Mouse (Mus musculus) CH12.LX (cell line): ENCODE results near the gene Gtpbp8. TPM values are rescaled to one million over a fixed set of nuclear protein-coding genes. Genes with fewer than 3 reads are reported as not detected.

Source experiments
- DNase-seq: peaks from one replicate; pipeline ENCODE4 v3.0.0-alpha.2; 2013; ENCODE audit errors: extremely low read depth
- H3K27ac ChIP-seq: 2 replicates; pipeline ENCODE4 v1.5.1; 2012; ENCODE audit warnings: low read depth, mild to moderate bottlenecking, control low read depth, moderate library complexity; ENCODE audit not compliant: insufficient read depth
- H3K27me3 ChIP-seq: replicated peaks from 2 replicates; pipeline ENCODE3; 2012; ENCODE audit warnings: inconsistent platforms
- H3K36me3 ChIP-seq, 2 experiments: replicated peaks in 1 of 2; 2 replicates each; pipeline versions ENCODE3 to v1.6.1; 2012; ENCODE audit warnings: inconsistent platforms in 1 of 2, low read length in 1 of 2, mild to moderate bottlenecking in 1 of 2, mixed read lengths in 1 of 2, moderate library complexity in 1 of 2; ENCODE audit not compliant: control insufficient read depth in 1 of 2, insufficient read depth in 1 of 2
- H3K4me1 ChIP-seq, 2 experiments: 2 replicates each; pipeline ENCODE4 v1.6.1; 2012; ENCODE audit warnings: inconsistent platforms in 1 of 2, moderate library complexity in 1 of 2; ENCODE audit not compliant: insufficient read depth in 2 of 2, control insufficient read depth in 1 of 2
- H3K4me2 ChIP-seq: 2 replicates; pipeline ENCODE4 v1.6.1; 2012; ENCODE audit warnings: low read depth, mild to moderate bottlenecking, control low read depth; ENCODE audit not compliant: poor library complexity, insufficient read depth, severe bottlenecking
- H3K4me3 ChIP-seq, 3 experiments: fragments of 150-350 bp in 1 of 3; sonication (generic) in 1 of 3; replicated peaks in 1 of 3; 2 replicates each; pipeline versions ENCODE3 to v1.5.1; 2011 to 2012; ENCODE audit warnings: low read depth in 2 of 3, low read length in 2 of 3, mild to moderate bottlenecking in 2 of 3, moderate library complexity in 2 of 3, control low read depth in 1 of 3, improper control_type of control experiment in 1 of 3, inconsistent platforms in 1 of 3, mixed read lengths in 1 of 3; ENCODE audit not compliant: poor library complexity in 1 of 3
- H3K79me2 ChIP-seq: replicated peaks from 2 replicates; pipeline ENCODE4 v1.6.1; 2012; ENCODE audit warnings: mild to moderate bottlenecking, moderate library complexity; ENCODE audit not compliant: control insufficient read depth, poor library complexity, insufficient read depth, severe bottlenecking; ENCODE audit errors: extremely low read depth
- H3K9ac ChIP-seq: 2 replicates; pipeline ENCODE4 v1.6.1; 2012; ENCODE audit warnings: low read depth, mild to moderate bottlenecking, control low read depth, moderate library complexity; ENCODE audit not compliant: insufficient read depth
- H3K9me3 ChIP-seq: replicated peaks from 2 replicates; pipeline ENCODE3; 2012; ENCODE audit warnings: low read length, inconsistent platforms, mixed read lengths
- JUND ChIP-seq: conservative IDR thresholded peaks from 2 replicates; pipeline ENCODE4 v1.6.1; 2011; ENCODE audit warnings: low read depth, low read length, improper control_type of control experiment
- MAFK ChIP-seq: IDR thresholded peaks from 2 replicates; pipeline ENCODE4 v1.6.1; 2011; ENCODE audit warnings: low read length, improper control_type of control experiment; ENCODE audit not compliant: insufficient replicate concordance
- MYC ChIP-seq: IDR thresholded peaks from 2 replicates; pipeline ENCODE4 v1.6.1; 2011; ENCODE audit warnings: low read depth, mild to moderate bottlenecking, improper control_type of control experiment, low read length
- PAX5 ChIP-seq: IDR thresholded peaks from 2 replicates; pipeline ENCODE4 v1.6.1; 2012; ENCODE audit warnings: low read length, inconsistent platforms, mixed read lengths
- SIN3A ChIP-seq: IDR thresholded peaks from 2 replicates; pipeline ENCODE4 v1.6.1; 2012; ENCODE audit warnings: low read length, improper control_type of control experiment, inconsistent platforms
- TCF12 ChIP-seq: IDR thresholded peaks from 2 replicates; pipeline ENCODE4 v1.6.1; 2014; ENCODE audit warnings: low read depth, mild to moderate bottlenecking, inconsistent platforms, low read length, improper control_type of control experiment
- ZMIZ1 ChIP-seq: IDR thresholded peaks from 2 replicates; pipeline ENCODE4 v1.6.1; 2012; ENCODE audit warnings: low read depth, mild to moderate bottlenecking, inconsistent platforms, low read length, improper control_type of control experiment
- ZNF384 ChIP-seq: IDR thresholded peaks from 2 replicates; pipeline ENCODE4 v1.6.1; 2012; ENCODE audit warnings: low read depth, low read length, improper control_type of control experiment, inconsistent platforms
- dilution Hi-C: fragments of 300-500 bp; cut with MboI; formaldehyde crosslinking; loops from 2 replicates; pipeline ENCODE4 v1.14.3; 2020; ENCODE audit warnings: low sequenced_read_pairs; ENCODE audit not compliant: extremely low pct_unique_long_range_greater_than_20kb, extremely low pct_ligation_motif_present
- in situ Hi-C: fragments of 300-500 bp; cut with MboI; formaldehyde crosslinking; loops from 3 replicates; pipeline ENCODE4 v1.14.3; 2019; ENCODE audit warnings: low sequenced_read_pairs, low pct_ligation_motif_present, low pct_unique_long_range_greater_than_20kb, mixed read lengths
- polyA plus RNA-seq: library from polyadenylated mRNA; unstranded; fragments of >175 nt; gene quantifications from 2 replicates; pipeline ENCODE4 v1.2.1, GENCODE M21; 2012; ENCODE audit warnings: low read depth; ENCODE audit not compliant: insufficient read length
- total RNA-seq, 2 experiments: library from RNA; depleted of rRNA; stranded (reverse); fragments of 300-350 nt in 1 of 2; fragments of >200 nt in 1 of 2; gene quantifications; 2 replicates each; pipeline ENCODE4 v1.2.3; 2012 to 2014

Gtpbp8 gene
- total and polyA plus RNA-seq, 3 experiments, result 20.9 to 38.8 (median 24.2) TPM

DNA sequence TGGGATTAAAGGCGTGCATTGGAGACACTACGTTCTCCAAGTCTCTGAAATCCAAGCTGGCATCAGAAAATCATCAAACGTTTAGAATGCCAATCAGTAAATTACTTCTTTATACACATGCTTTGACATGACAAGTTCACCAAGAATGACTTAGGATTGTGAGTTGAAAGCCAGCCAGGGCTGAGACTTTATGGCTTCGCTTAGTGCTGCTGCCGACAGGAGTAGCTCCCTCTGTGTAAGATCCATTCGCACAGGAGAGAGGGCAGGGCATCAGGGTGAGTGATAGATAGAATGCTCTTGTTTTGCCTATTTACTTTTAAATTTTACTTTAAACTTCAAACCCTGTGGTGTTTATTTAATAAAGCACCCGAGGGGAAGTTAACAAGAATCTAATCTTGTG lies 21.3 kb upstream of the Gtpbp8 start:
- H3K27me3 ChIP-seq, result no peaks in the 10 kb centered on the region
- H3K9me3 ChIP-seq, result no peaks in the 10 kb centered on the region
- in situ Hi-C loops (loop anchor here (5.0 kb wide), 3 partner anchors 200 to 320 kb away; no protein-coding TSS in a partner anchor), dilution Hi-C loops (no loop called here)
- peak overlapping the region in 1 of 3 experiments; percentile 2 for H3K4me3 ChIP-seq
- no peak for TF ChIP-seq JUND
- TF ChIP-seq ZMIZ1, result no peak
- no peak for TF ChIP-seq ZNF384
- no peak for TF ChIP-seq PAX5
- no peak for TF ChIP-seq MAFK
- TF ChIP-seq MYC, result no peak
- TF ChIP-seq TCF12, result no peak
- H3K4me2 ChIP-seq, result no peak overlapping the region
- DNase-seq, result no peak
- H3K4me1 ChIP-seq, result peaks cover 0 to 13% of the 10 kb centered on the region in 2 experiments; a peak in 2 of 4 replicates
- no peaks in the 10 kb centered on the region for H3K36me3 ChIP-seq
- H3K9ac ChIP-seq, result no peak overlapping the region
- no peak overlapping the region for H3K27ac ChIP-seq
- no peaks in the 10 kb centered on the region; the same call in 1 of the 2 replicates for H3K79me2 ChIP-seq

DNA sequence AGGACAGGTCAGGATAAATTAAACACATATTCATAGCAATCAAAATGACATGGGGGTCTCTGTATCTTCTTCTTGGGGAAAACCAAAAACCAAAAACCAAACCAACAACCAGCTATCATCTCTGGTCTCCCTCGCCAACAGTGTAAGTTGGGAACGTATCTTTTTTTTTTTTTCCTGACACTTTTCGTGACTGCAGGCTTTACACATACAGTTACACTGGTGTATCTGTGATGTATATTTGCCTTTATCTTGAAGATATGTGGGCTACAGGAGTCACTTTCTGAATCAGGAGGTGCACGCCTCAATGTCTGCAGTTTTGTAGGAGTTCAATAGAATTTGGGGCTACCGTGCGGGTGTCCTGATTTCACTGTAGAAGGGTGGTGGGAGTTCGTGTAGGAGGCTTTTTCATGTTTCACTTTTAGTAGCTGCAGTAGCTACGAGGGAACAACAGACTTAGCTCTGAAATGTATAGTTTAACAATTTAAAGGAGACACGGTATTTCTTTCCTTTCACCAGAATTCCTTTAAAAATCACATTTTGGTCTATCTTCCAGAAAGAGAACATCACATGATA lies 20.2 kb upstream of the Gtpbp8 start:
- no peak overlapping the region for H3K9ac ChIP-seq

DNA sequence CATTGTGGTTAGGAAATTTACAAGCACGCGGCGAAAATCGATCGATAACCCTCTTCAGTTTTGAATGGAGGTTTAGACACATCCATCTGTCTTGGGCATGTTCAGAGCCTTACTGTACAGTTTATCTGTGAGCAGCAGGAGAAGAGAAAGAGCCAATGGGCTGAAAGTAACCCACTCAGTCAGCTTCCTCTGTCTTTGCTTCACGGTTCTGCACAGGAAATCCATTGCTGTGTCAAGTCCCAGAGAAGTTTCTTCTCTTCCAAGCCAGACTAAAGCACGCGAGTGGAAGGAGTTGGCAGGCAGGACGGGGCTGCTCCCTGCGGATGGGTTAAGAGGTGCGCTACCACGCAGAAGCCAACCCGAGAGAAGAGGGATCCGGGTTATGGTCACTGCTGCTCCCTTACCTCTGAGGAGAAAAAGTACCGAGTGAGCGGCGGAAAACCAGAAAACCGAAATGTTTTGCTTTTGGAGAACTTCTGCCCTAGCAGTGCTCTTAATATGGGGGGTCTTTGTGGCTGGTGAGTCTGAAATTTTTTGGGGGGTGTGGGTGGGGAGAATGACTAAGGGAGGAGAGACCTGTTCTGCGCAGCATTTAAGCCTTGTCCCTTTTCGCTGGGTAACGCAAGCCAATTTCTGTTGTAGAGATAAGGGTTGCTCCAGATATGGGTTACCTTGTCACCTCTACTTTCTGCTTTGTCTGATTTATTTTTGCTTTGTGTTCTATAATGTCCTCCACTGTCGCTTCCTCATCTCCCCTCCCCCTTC lies 19.6 kb upstream of the Gtpbp8 start, which contains the start of gene Cd200r1:
TSS of gene Cd200r1 (plus strand) at position 182 of the 765 bp plus-strand sequence.
- Histone ChIP-seq H3K4me2 (no peak within 1 kb of the TSS), H3K79me2 (no peaks in the 10 kb centered on the region; the same call in 1 of the 2 replicates), H3K27ac (no peak within 1 kb of the TSS), H3K9ac (no peak within 1 kb of the TSS), H3K36me3 (no peaks in the 10 kb centered on the region), H3K9me3 (no peaks in the 10 kb centered on the region), H3K27me3 (no peaks in the 10 kb centered on the region), H3K4me3 (peak within 1 kb of the TSS; percentile 26 to 45 (median 44)), H3K4me1 (peaks cover 0 to 10% of the 10 kb centered on the region in 2 experiments; a peak in 2 of 4 replicates)
- in situ Hi-C loops (loop anchor here (5.0 kb wide), 3 partner anchors 202 to 322 kb away; no protein-coding TSS in a partner anchor), dilution Hi-C loops (no loop called here)
- TF ChIP-seq SIN3A (0 out of 2 replicates have a peak, but pooled peaks have one; percentile 28), PAX5 (no peak)
- no peak for DNase-seq

More for the DNA sequence above, 20.2 kb upstream of the Gtpbp8 start:
- Histone ChIP-seq H3K4me1 (peaks cover 0 to 10% of the 10 kb centered on the region in 2 experiments; a peak in 2 of 4 replicates), H3K79me2 (no peaks in the 10 kb centered on the region; the same call in 1 of the 2 replicates), H3K9me3 (no peaks in the 10 kb centered on the region), H3K4me3 (peak overlapping the region in 2 of 3 experiments; percentile 44 to 45), H3K36me3 (no peaks in the 10 kb centered on the region), H3K27ac (no peak overlapping the region), H3K4me2 (no peak overlapping the region), H3K27me3 (no peaks in the 10 kb centered on the region)
- dilution Hi-C loops (no loop called here), in situ Hi-C loops (loop anchor here (5.0 kb wide), 3 partner anchors 201 to 321 kb away; no protein-coding TSS in a partner anchor)
- TF ChIP-seq ZNF384 (0 out of 2 replicates have a peak, but pooled peaks have one; percentile 14), PAX5 (no peak)
- no peak for DNase-seq
